Mouse (Mus musculus) limb, embryonic 15.5 days (tissue): ENCODE data around the gene H2al1e. TPM values are rescaled to one million over a fixed set of nuclear protein-coding genes. Genes with fewer than 3 reads are reported as not detected.
"Not testable (repeated sequence)": the region's sequence is repeated elsewhere in the genome, so short reads cannot be mapped to it uniquely, and the experiment has no call there.

Experiments used
- ATAC-seq: fragments of 200-750 bp; cut with Nextera tagmentation; 2 replicates; pipeline ENCODE4 v1.8.0; 2017; ENCODE audit warnings: low read depth, moderate TSS enrichment; ENCODE audit not compliant: insufficient number of reproducible peaks, low FRiP score, low TSS enrichment
- H3K27ac ChIP-seq: fragments of 300-500 bp; sonication (generic); 2 replicates; pipeline ENCODE4 v1.5.1; 2015; ENCODE audit warnings: moderate library complexity, mild to moderate bottlenecking, inconsistent platforms
- H3K27me3 ChIP-seq: fragments of 300-500 bp; sonication (generic); 2 replicates; pipeline ENCODE4 v1.6.1; 2015; ENCODE audit warnings: inconsistent platforms
- H3K36me3 ChIP-seq: fragments of 300-500 bp; sonication (generic); 2 replicates; pipeline ENCODE4 v1.6.1; 2015; ENCODE audit warnings: inconsistent platforms
- H3K4me1 ChIP-seq: fragments of 300-500 bp; sonication (generic); 2 replicates; pipeline ENCODE4 v1.6.1; 2015; ENCODE audit warnings: inconsistent platforms
- H3K4me2 ChIP-seq: fragments of 300-500 bp; sonication (generic); 2 replicates; pipeline ENCODE4 v1.6.1; 2015; ENCODE audit warnings: mild to moderate bottlenecking, inconsistent platforms
- H3K4me3 ChIP-seq: fragments of 300-500 bp; sonication (generic); 2 replicates; pipeline ENCODE4 v1.5.1; 2015; ENCODE audit warnings: mild to moderate bottlenecking, inconsistent platforms
- H3K9ac ChIP-seq: fragments of 300-500 bp; sonication (generic); 2 replicates; pipeline ENCODE4 v1.6.1; 2015; ENCODE audit warnings: inconsistent platforms
- H3K9me3 ChIP-seq: fragments of 300-500 bp; sonication (generic); 2 replicates; pipeline ENCODE4 v1.6.1; 2016; ENCODE audit warnings: inconsistent platforms
- WGBS: fragments of 180-500 bp; shearing (Covaris S2); methylation state at CpG from one replicate; pipeline ENCODE4 v1.1.7; 2015; 5-methylcytosine and 5-hydroxymethylcytosine counted together
- polyA plus RNA-seq: library from polyadenylated mRNA; unstranded; fragments of >200 nt; fragmentation: Nextera tagmentation; extraction: Ambion mirVana; gene quantifications from 2 replicates; pipeline ENCODE4 v1.2.1, GENCODE M21; 2015

Gene H2al1e
- polyA plus RNA-seq, 1 experiment from 2014 or later: not detected

DNA sequence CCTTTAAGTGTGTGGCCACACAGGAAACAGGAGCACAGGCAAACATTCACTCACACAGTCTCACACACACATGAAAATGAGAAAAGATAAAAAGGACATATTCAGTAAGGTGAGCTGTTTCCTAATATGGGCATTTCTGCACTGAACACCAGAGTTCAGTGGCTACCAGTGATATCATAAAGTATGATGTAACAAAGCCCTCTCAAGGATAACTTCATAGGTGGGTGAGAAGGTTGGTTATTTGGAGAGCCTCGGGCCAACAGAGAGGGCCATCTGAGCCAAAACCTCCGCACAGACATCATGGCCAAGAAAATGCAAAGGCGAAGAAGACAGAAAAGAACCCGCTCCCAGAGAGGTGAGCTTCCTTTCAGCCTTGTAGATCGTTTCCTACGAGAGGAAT lies 3.1 kb downstream of the H2al1e start, which contains the start of gene H2al1f:
H2al1f (plus strand) TSS at position 301 of the 400 bp plus-strand sequence.
- H3K36me3 ChIP-seq, H3K27me3 ChIP-seq, H3K4me1 ChIP-seq, H3K9ac ChIP-seq, H3K9me3 ChIP-seq, H3K4me2 ChIP-seq, H3K27ac ChIP-seq, ATAC-seq, H3K4me3 ChIP-seq: not testable (repeated sequence)
- no CpG with 5 or more reads among the region's 6 CpGs for WGBS

- not testable (repeated sequence) for H3K9ac ChIP-seq, H3K27ac ChIP-seq
- WGBS: no CpG with 5 or more reads among the region's 3 CpGs
Measured at GRCm38 (mm10) chrX:11317956-11318355, 6.2 kb downstream of the H2al1e start, which contains the start of gene H2al1g. H2al1g (plus strand) TSS chrX:11318256.

GRCm38 (mm10) chrX:11321192-11321591 lies 9.5 kb downstream of the H2al1e start, which contains the start of gene H2al1h:
H2al1h (plus strand) TSS chrX:11321492.
- not testable (repeated sequence) for H3K9ac ChIP-seq, ATAC-seq, H3K36me3 ChIP-seq, H3K4me3 ChIP-seq, H3K27ac ChIP-seq, H3K4me1 ChIP-seq, H3K4me2 ChIP-seq, H3K9me3 ChIP-seq, H3K27me3 ChIP-seq
- no CpG with 5 or more reads among the region's 6 CpGs for WGBS

More at GRCm38 (mm10) chrX:11317956-11318355, 6.2 kb downstream of the H2al1e start, which contains the start of gene H2al1g:
- H3K4me3 ChIP-seq, ATAC-seq, H3K27me3 ChIP-seq, H3K4me2 ChIP-seq, H3K9me3 ChIP-seq, H3K4me1 ChIP-seq, H3K36me3 ChIP-seq: not testable (repeated sequence)

- 73% methylated on average over 2 of the region's 5 CpGs for WGBS
- H3K36me3 ChIP-seq, H3K4me3 ChIP-seq, ATAC-seq, H3K9ac ChIP-seq, H3K27ac ChIP-seq, H3K27me3 ChIP-seq, H3K9me3 ChIP-seq, H3K4me2 ChIP-seq, H3K4me1 ChIP-seq: not testable (repeated sequence)
Measured at GRCm38 (mm10) chrX:11324359-11324758, 12.6 kb downstream of the H2al1e start, which contains the start of gene H2al1i. H2al1i (plus strand) TSS chrX:11324659.

- H3K27me3 ChIP-seq, H3K4me1 ChIP-seq, H3K9ac ChIP-seq, H3K4me2 ChIP-seq, H3K27ac ChIP-seq, H3K9me3 ChIP-seq, ATAC-seq, H3K4me3 ChIP-seq, H3K36me3 ChIP-seq: not testable (repeated sequence)
- 86% methylated on average over 2 of the region's 2 CpGs for WGBS
Measured at GRCm38 (mm10) chrX:11327522-11327921, 15.8 kb downstream of the H2al1e start, which contains the start of gene H2al1j. H2al1j (plus strand) TSS chrX:11327822.

GRCm38 (mm10) chrX:11345762-11346161 lies 34.0 kb downstream of the H2al1e start:
- no peak for ATAC-seq
- 0 out of 2 replicates have a peak overlapping the region, but pooled peaks have one; percentile 5 for H3K4me2 ChIP-seq

GRCm38 (mm10) chrX:11346756-11347155 lies 35.0 kb downstream of the H2al1e start:
- H3K9me3 ChIP-seq: no peaks in the 10 kb centered on the region
- H3K4me2 ChIP-seq: no peak overlapping the region
- H3K4me1 ChIP-seq: no peaks in the 10 kb centered on the region
- no peak for ATAC-seq
- WGBS: 86% methylated on average over 3 of the region's 3 CpGs
- H3K36me3 ChIP-seq: no peaks in the 10 kb centered on the region
- no peak overlapping the region for H3K27ac ChIP-seq
- no peak overlapping the region for H3K4me3 ChIP-seq
- no peak overlapping the region for H3K9ac ChIP-seq
- peaks cover 10% of the 10 kb centered on the region; the same call in 1 of the 2 replicates for H3K27me3 ChIP-seq

More at GRCm38 (mm10) chrX:11345762-11346161, 34.0 kb downstream of the H2al1e start:
- Histone ChIP-seq H3K4me3 (no peak overlapping the region), H3K27ac (no peak overlapping the region), H3K4me1 (no peaks in the 10 kb centered on the region), H3K9me3 (no peaks in the 10 kb centered on the region), H3K27me3 (peaks cover 6% of the 10 kb centered on the region; the same call in 1 of the 2 replicates), H3K36me3 (no peaks in the 10 kb centered on the region), H3K9ac (no peak overlapping the region)
- 38% methylated on average over 9 of the region's 9 CpGs for WGBS

GRCm38 (mm10) chrX:11360823-11361222 lies 49.1 kb downstream of the H2al1e start:
- ATAC-seq: no peak
- no peaks in the 10 kb centered on the region for H3K9me3 ChIP-seq
- H3K4me2 ChIP-seq: no peak overlapping the region
- no peaks in the 10 kb centered on the region for H3K4me1 ChIP-seq
- H3K9ac ChIP-seq: no peak overlapping the region
- no peaks in the 10 kb centered on the region for H3K36me3 ChIP-seq
- no peak overlapping the region for H3K27ac ChIP-seq
- H3K4me3 ChIP-seq: no peak overlapping the region
- H3K27me3 ChIP-seq: peaks cover 17% of the 10 kb centered on the region
- 77% methylated on average over 6 of the region's 6 CpGs for WGBS

DNA sequence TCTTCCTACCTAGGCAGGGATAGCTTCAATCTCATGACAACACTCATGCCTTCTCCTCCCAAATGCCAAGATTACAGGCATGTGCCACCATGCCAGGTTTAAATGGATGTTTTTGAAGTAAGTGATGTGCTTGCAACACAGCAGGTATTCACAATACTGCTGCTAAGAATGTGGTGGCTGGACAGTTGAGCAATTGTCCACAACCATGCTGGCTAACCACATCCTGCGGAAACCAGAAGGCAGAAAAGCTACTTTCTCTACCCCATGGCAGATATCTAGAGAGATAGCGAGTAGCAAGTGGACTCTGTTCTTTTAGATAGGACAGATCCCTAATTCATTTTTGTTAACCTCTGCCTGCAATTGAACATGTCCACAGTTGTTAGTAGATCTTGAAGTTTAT lies 49.5 kb downstream of the H2al1e start:
- Histone ChIP-seq H3K4me1 (no peaks in the 10 kb centered on the region), H3K36me3 (no peaks in the 10 kb centered on the region), H3K27me3 (peaks cover 12% of the 10 kb centered on the region), H3K4me3 (no peak overlapping the region), H3K9ac (no peak overlapping the region), H3K4me2 (no peak overlapping the region), H3K27ac (no peak overlapping the region), H3K9me3 (no peaks in the 10 kb centered on the region)
- 86% methylated on average over 2 of the region's 2 CpGs for WGBS
- ATAC-seq: no peak

Other genes with a start within 250 kb of the H2al1e start
- gene H2al1a, start 12.7 kb upstream of the H2al1e start, polyA plus RNA-seq: not detected in 2 replicates
- gene H2al1b, start 9.5 kb upstream of the H2al1e start, polyA plus RNA-seq: not detected in 2 replicates
- gene H2al1c, start 6.3 kb upstream of the H2al1e start, polyA plus RNA-seq: not detected in 2 replicates
- not detected in 2 replicates for gene H2al1d, start 3.1 kb upstream of the H2al1e start, polyA plus RNA-seq
- gene H2al1f, start 3.2 kb downstream of the H2al1e start, polyA plus RNA-seq: not detected in 2 replicates
- gene H2al1g, start 6.3 kb downstream of the H2al1e start, polyA plus RNA-seq: not detected in 2 replicates
- gene H2al1h, start 9.6 kb downstream of the H2al1e start, polyA plus RNA-seq: not detected in 2 replicates
- not detected in 2 replicates for gene H2al1i, start 12.7 kb downstream of the H2al1e start, polyA plus RNA-seq
- not detected in 2 replicates for gene H2al1j, start 15.9 kb downstream of the H2al1e start, polyA plus RNA-seq